Mouse (Mus musculus): ENCODE data around the gene Ace3.

GRCm38 (mm10) chr11:106020051-106020763 lies 25.7 kb downstream of the Ace3 start:
- no peak for TF ChIP-seq CTCF (IDR thresholded peaks at IDR 0.05; ENCODE audit: control insufficient read depth, insufficient read depth, insufficient read length)
- no peak for TF ChIP-seq MYOG (IDR thresholded peaks at IDR 0.05; ENCODE audit: control insufficient read depth, extremely low read depth, insufficient read length)
- no peak for TF ChIP-seq CEBPB (IDR thresholded peaks at IDR 0.05; ENCODE audit: low read depth)
- TF ChIP-seq USF1 (IDR thresholded peaks at IDR 0.05; ENCODE audit: low read depth) = no peak
- no peak for TF ChIP-seq FOSL1 (IDR thresholded peaks at IDR 0.05; ENCODE audit: insufficient read depth, low read length, poor library complexity, severe bottlenecking)
- TF ChIP-seq MAX (IDR thresholded peaks at IDR 0.05) = no peak
